Comparison of ENCODE assay signal across 8 mouse cellular contexts in the genomic region with DNA sequence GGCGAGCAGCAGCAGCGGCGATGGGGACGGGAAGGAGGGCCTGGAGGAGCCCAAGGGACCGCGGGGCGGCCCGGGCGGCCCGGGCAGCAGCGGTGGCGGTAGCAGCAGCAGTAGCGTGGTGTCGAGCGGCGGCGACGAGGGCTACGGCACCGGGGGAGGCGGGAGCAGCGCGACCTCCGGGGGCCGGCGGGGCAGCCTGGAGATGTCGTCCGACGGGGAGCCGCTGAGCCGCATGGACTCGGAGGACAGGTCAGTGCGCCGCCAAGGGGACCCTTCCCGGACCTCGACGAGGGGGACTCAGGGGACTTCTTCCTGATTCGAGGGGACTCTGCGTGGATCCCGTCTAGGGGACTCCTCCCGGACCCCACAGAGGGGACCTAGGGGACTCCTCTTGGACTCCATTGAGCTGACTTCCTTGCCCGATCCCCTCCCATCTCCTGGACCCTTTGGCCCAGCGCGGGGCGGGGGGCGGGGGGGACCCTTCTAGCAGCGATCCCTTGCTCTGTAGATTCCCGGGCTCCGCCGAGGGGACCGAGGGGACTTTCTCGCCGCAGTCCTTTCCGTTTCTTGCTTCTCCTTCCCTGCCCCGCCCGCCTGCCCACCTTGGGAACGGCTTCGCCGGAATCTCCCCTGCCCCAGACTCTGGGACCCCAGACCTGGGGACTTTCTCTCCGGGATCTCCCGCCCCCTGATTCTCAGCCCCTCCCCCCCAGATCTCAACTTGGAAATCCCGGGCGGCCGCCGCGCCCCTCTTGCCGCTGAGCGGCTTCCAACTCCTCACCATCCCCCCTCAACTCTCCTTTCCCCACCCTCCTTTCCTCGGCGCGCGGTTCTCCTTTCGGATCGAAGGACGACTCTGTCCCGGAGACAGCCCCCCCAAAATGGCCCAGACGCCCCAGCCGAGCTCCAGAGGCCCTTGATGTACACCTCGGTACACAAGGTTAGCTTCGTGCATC. TPM values are rescaled to one million over a fixed set of nuclear protein-coding genes. Genes with fewer than 3 reads are reported as not detected.
DNase-seq lines count a peak whose midpoint lies in the region; ATAC-seq lines count a peak whose summit lies in the region.

No protein-coding gene starts in this region.

- peak overlapping the region; percentile 87 for H3K9ac ChIP-seq in hindbrain, embryonic 15.5 days
- peak overlapping the region; percentile 92 for H3K9ac ChIP-seq in liver, embryonic 16.5 days (ENCODE audit: low read depth, low read length)
- peak overlapping the region; percentile 93 for H3K9ac ChIP-seq in neural tube, embryonic 11.5 days (ENCODE audit: low read length)

- peak overlapping the region; percentile 97 for H3K27ac ChIP-seq in hindbrain, embryonic 15.5 days (replicated peaks)
- H3K27ac ChIP-seq in liver, embryonic 16.5 days (ENCODE audit: low read length): peak overlapping the region; percentile 88
- H3K27ac ChIP-seq in neural tube, embryonic 11.5 days (ENCODE audit: low read depth, low read length): peak overlapping the region; percentile 90

- no peaks in the 10 kb centered on the region for H3K9me3 ChIP-seq in hindbrain, embryonic 15.5 days
- H3K9me3 ChIP-seq in liver, embryonic 16.5 days (replicated peaks; ENCODE audit: control insufficient read depth, low read length): no peaks in the 10 kb centered on the region
- H3K9me3 ChIP-seq in neural tube, embryonic 11.5 days (ENCODE audit: control insufficient read depth, low read length): no peaks in the 10 kb centered on the region

- peaks cover 43% of the 10 kb centered on the region for H3K4me1 ChIP-seq in hindbrain, embryonic 15.5 days (replicated peaks)
- H3K4me1 ChIP-seq in liver, embryonic 16.5 days (ENCODE audit: control insufficient read depth, low read depth, low read length): peaks cover 14% of the 10 kb centered on the region
- peaks cover 8% of the 10 kb centered on the region for H3K4me1 ChIP-seq in neural tube, embryonic 11.5 days (ENCODE audit: control insufficient read depth, insufficient read depth, low read length)

- WGBS in hindbrain, embryonic 15.5 days: under 1% methylated on average over 69 of the region's 80 CpGs
- WGBS in liver, embryonic 16.5 days (ENCODE audit: insufficient replicate concordance): under 1% methylated on average over 69 of the region's 80 CpGs
- under 1% methylated on average over 68 of the region's 80 CpGs for WGBS in neural tube, embryonic 11.5 days

- DNase-seq in layer of hippocampus, adult 11-12 months (ENCODE audit: low spot score): peak; percentile 24
- no peak for DNase-seq in layer of hippocampus, adult 9-10 months (ENCODE audit: low spot score)
- peak; percentile 72 for DNase-seq in cerebellum, adult 9-11 months
- DNase-seq in gastrocnemius, adult 18-20 months (ENCODE audit: low spot score): peak; percentile 28
- DNase-seq in neural tube, embryonic 11.5 days (ENCODE audit: low spot score): peak; percentile 55
- DNase-seq in thymus, adult 18-20 months: peak; percentile 49 to 55

- no peaks in the 10 kb centered on the region for H3K36me3 ChIP-seq in hindbrain, embryonic 15.5 days
- no peaks in the 10 kb centered on the region for H3K36me3 ChIP-seq in liver, embryonic 16.5 days (ENCODE audit: control insufficient read depth, insufficient read depth)
- H3K36me3 ChIP-seq in neural tube, embryonic 11.5 days (ENCODE audit: control insufficient read depth, insufficient read depth, low read length): no peaks in the 10 kb centered on the region

- peak overlapping the region; percentile 78 for H3K4me3 ChIP-seq in hindbrain, embryonic 15.5 days
- H3K4me3 ChIP-seq in liver, embryonic 16.5 days (ENCODE audit: low read depth, low read length): peak overlapping the region; percentile 89
- H3K4me3 ChIP-seq in neural tube, embryonic 11.5 days (ENCODE audit: low read depth, low read length): peak overlapping the region; percentile 98

- ATAC-seq in hindbrain, embryonic 15.5 days (ENCODE audit: low FRiP score, low read depth): peak; percentile 47
- no peak; the same call in none of the 2 replicates for ATAC-seq in liver, embryonic 16.5 days (ENCODE audit: low read depth)
- ATAC-seq in neural tube, embryonic 11.5 days (ENCODE audit: insufficient read depth, low FRiP score, low TSS enrichment): peak; percentile 36

- no peaks in the 10 kb centered on the region for H3K27me3 ChIP-seq in hindbrain, embryonic 15.5 days
- H3K27me3 ChIP-seq in liver, embryonic 16.5 days (ENCODE audit: control insufficient read depth, insufficient read depth, low read depth, low read length): no peaks in the 10 kb centered on the region
- H3K27me3 ChIP-seq in neural tube, embryonic 11.5 days (ENCODE audit: control insufficient read depth, insufficient read depth, low read length): no peaks in the 10 kb centered on the region

- H3K4me2 ChIP-seq in hindbrain, embryonic 15.5 days: peak overlapping the region; percentile 65
- peak overlapping the region; percentile 91 for H3K4me2 ChIP-seq in liver, embryonic 16.5 days (ENCODE audit: low read depth, low read length)
- peak overlapping the region; percentile 74 for H3K4me2 ChIP-seq in neural tube, embryonic 11.5 days (ENCODE audit: low read depth)

RNA-seq across cellular contexts. Expression of a gene that starts 1.9 kb away (rescaled TPM):
- 10 to 100 TPM; 31.8 to 36.4 TPM for total RNA-seq in gastrocnemius, adult 18-20 months (2021)
- 8.6 and 10.6 TPM in 2 replicates for polyA plus RNA-seq in hindbrain, embryonic 15.5 days (2015; fragmentation: Nextera tagmentation; extraction: Ambion mirVana)
- 2.4 and 2.5 TPM in 2 replicates for polyA plus RNA-seq in liver, embryonic 16.5 days (2015; fragmentation: Nextera tagmentation; extraction: Ambion mirVana)
- polyA plus RNA-seq in neural tube, embryonic 11.5 days (2014; fragmentation: Nextera tagmentation; extraction: Ambion mirVana): 11.2 and 11.8 TPM in 2 replicates
